Mouse (Mus musculus) G1E (cell line): ENCODE measurements around the gene Zfp940. TPM values are rescaled to one million over a fixed set of nuclear protein-coding genes. Genes with fewer than 3 reads are reported as not detected.

Source experiments
- ATAC-seq: 2 replicates; pipeline ENCODE4 v1.8.0; 2016; ENCODE audit warnings: mild to moderate bottlenecking; ENCODE audit not compliant: insufficient number of reproducible peaks, poor library complexity, low FRiP score, severe bottlenecking; ENCODE audit errors: extremely low read depth
- DNase-seq: peaks from one replicate; pipeline ENCODE4 v3.0.0; 2012; ENCODE audit warnings: low spot score
- H3K27me3 ChIP-seq: 2 replicates; pipeline ENCODE4 v1.6.1; 2012; ENCODE audit warnings: mild to moderate bottlenecking, low read length, inconsistent platforms; ENCODE audit not compliant: insufficient read depth
- H3K36me3 ChIP-seq: replicated peaks from 2 replicates; pipeline ENCODE3; 2012; ENCODE audit warnings: mild to moderate bottlenecking, inconsistent platforms
- H3K4me1 ChIP-seq: 2 replicates; pipeline ENCODE4 v1.6.1; 2012; ENCODE audit warnings: low read depth, low read length, inconsistent platforms, mixed read lengths; ENCODE audit not compliant: insufficient read depth
- H3K4me3 ChIP-seq: 2 replicates; pipeline ENCODE4 v1.5.1; 2012; ENCODE audit warnings: low read depth, mild to moderate bottlenecking, inconsistent platforms, low read length, moderate library complexity, mixed read lengths
- H3K9me3 ChIP-seq: replicated peaks from 2 replicates; pipeline ENCODE4 v1.6.1; 2012; ENCODE audit warnings: inconsistent platforms
- CTCF ChIP-seq: IDR thresholded peaks from 2 replicates; pipeline ENCODE4 v1.5.1; 2012; ENCODE audit warnings: low read depth, low read length, inconsistent platforms, mixed read lengths
- GATA1 ChIP-seq: IDR thresholded peaks from 2 replicates; pipeline ENCODE4 v1.6.1; 2012; ENCODE audit warnings: borderline replicate concordance, low read length, inconsistent platforms, mixed read lengths
- GATA2 ChIP-seq: IDR thresholded peaks from 2 replicates; pipeline ENCODE4 v1.6.1; 2012; ENCODE audit warnings: low read depth, low read length, inconsistent platforms, borderline replicate concordance
- POLR2AphosphoS5 ChIP-seq: IDR thresholded peaks from 2 replicates; pipeline ENCODE4 v1.6.1; 2012; ENCODE audit warnings: low read depth, low read length, inconsistent platforms; ENCODE audit not compliant: insufficient replicate concordance
- TAL1 ChIP-seq: conservative IDR thresholded peaks from 2 replicates; pipeline ENCODE4 v1.6.1; 2012; ENCODE audit warnings: low read depth, low read length, inconsistent platforms, mixed read lengths
- polyA plus RNA-seq: library from polyadenylated mRNA; stranded (reverse); fragments of >175 nt; gene quantifications from 2 replicates; pipeline ENCODE4 v1.2.3, GENCODE M21; 2012
- total RNA-seq, 2 experiments: library from RNA; stranded (forward) in 1 of 2; stranded (reverse) in 1 of 2; fragments of 200-1000 nt in 1 of 2; fragments of >200 nt in 1 of 2; fragmentation: Nextera tagmentation in 1 of 2; gene quantifications; 2 replicates each; pipeline ENCODE4 v1.2.3; 2014 to 2017

Gene Zfp940
- total and polyA plus RNA-seq, 3 experiments, result 0.50 to 11.1 (median 6.3) TPM

GRCm38 (mm10) chr7:29814381-29814780, 39.1 kb downstream of the Zfp940 start:
- no peak for DNase-seq
- H3K4me1 ChIP-seq, result peaks cover 32% of the 10 kb centered on the region
- H3K4me3 ChIP-seq, result no peak overlapping the region
- ATAC-seq, result no peak
- peaks cover 12% of the 10 kb centered on the region for H3K36me3 ChIP-seq
- H3K27me3 ChIP-seq, result no peaks in the 10 kb centered on the region
- H3K9me3 ChIP-seq, result no peaks in the 10 kb centered on the region
- TF ChIP-seq GATA1, result no peak
- no peak for TF ChIP-seq TAL1
- no peak for TF ChIP-seq POLR2AphosphoS5
- TF ChIP-seq CTCF, result no peak
- no peak for TF ChIP-seq GATA2

DNA sequence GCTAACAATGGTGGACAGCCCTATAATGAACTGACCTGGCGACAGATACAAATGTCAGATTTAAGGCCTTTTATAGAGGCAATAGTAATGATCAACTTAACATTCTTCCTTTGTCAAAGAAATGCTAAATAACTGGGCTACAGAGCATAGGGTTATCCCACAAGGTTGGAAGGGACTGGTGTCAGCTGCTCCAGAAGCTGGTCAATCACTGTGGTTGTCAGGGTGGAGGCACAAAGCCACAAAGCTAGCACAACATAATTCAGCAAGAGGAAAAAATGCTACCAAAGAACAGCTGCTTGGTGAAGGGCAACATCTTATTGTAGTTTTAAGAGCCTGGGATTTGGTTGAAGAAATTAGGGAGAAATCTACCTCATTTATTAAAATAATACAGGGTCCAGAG, 41.2 kb downstream of the Zfp940 start:
- Histone ChIP-seq H3K4me3 (no peak overlapping the region), H3K9me3 (no peaks in the 10 kb centered on the region), H3K27me3 (no peaks in the 10 kb centered on the region), H3K4me1 (peaks cover 15% of the 10 kb centered on the region), H3K36me3 (peaks cover 2% of the 10 kb centered on the region)
- TF ChIP-seq TAL1 (no peak), CTCF (no peak), POLR2AphosphoS5 (no peak), GATA1 (no peak), GATA2 (no peak)
- ATAC-seq (no peak), DNase-seq (no peak)

DNA sequence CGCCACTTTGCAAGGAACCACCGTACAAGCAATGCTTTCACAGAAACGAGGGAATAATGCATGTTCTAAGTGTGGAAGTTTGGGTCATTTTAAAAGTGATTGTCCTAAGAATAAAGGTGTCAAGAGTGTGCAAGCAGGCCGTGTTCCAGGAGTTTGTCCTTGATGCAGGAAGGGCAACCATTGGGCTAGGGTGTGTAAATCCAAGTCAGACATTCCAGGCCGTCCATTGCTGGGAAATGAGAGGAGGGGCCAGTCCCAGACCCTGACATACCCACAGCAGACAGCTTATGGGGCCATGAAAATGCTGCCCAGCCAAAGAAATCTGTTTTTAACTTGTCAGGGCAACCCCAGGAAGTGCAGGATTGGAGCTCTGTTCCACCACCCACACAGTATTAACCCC, 46.4 kb downstream of the Zfp940 start:
- DNase-seq (no peak), ATAC-seq (no peak)
- H3K27me3 ChIP-seq, result no peaks in the 10 kb centered on the region
- H3K36me3 ChIP-seq, result no peaks in the 10 kb centered on the region
- no peak for TF ChIP-seq CTCF
- no peaks in the 10 kb centered on the region for H3K4me1 ChIP-seq
- H3K9me3 ChIP-seq, result no peaks in the 10 kb centered on the region
- H3K4me3 ChIP-seq, result no peak overlapping the region

DNA sequence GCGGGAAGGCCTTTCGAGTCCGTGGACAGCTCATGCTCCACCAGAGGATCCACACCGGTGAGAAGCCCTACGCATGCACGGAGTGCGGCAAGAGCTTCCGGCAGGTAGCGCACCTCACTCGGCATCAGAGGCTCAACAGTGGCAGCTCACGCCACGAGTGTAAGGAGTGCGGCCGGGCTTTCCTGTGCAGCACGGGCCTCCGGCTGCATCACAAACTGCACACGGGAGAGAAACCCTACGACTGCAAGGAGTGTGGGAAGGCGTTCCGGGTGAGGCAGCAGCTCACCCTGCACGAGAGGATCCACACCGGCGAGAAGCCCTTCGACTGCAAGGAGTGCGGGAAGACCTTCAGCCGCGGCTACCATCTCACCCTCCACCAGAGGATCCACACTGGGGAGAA, 60.6 kb downstream of the Zfp940 start:
- H3K4me1 ChIP-seq, result no peaks in the 10 kb centered on the region
- peaks cover 7% of the 10 kb centered on the region for H3K9me3 ChIP-seq
- no peak for TF ChIP-seq GATA1
- TF ChIP-seq CTCF, result no peak
- no peak for TF ChIP-seq TAL1
- TF ChIP-seq GATA2, result no peak
- no peak for TF ChIP-seq POLR2AphosphoS5
- peaks cover 27% of the 10 kb centered on the region for H3K36me3 ChIP-seq
- DNase-seq (no peak), ATAC-seq (no peak)
- H3K4me3 ChIP-seq, result no peak overlapping the region
- peaks cover 4% of the 10 kb centered on the region; the same call in 1 of the 2 replicates for H3K27me3 ChIP-seq

DNA sequence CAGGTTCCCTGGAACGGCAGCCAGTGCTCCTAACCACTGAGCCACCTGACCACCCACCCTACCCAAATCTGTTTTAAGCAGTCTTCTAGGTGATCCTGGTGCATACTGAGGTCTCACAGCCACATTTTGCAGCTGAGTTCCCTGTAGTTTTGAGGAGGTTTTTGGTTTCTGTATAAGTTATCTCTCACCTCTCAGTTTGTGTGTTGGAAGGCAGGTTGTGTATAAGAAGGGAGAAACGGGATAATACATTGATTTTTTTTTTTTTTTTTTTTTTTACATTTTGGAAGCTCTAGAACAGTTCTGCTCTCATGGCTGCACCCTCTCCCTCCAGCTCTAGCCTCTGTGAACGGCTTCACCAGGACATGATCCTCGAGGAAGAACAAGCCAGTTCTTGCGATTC, 67.6 kb downstream of the Zfp940 start:
- Histone ChIP-seq H3K27me3 (no peaks in the 10 kb centered on the region), H3K9me3 (no peaks in the 10 kb centered on the region), H3K36me3 (peaks cover 27% of the 10 kb centered on the region), H3K4me3 (no peak overlapping the region), H3K4me1 (peaks cover 22% of the 10 kb centered on the region)
- DNase-seq (no peak), ATAC-seq (no peak)
- TF ChIP-seq GATA1, result no peak
- TF ChIP-seq TAL1, result no peak
- TF ChIP-seq CTCF, result no peak
- TF ChIP-seq GATA2, result no peak
- no peak for TF ChIP-seq POLR2AphosphoS5

GRCm38 (mm10) chr7:29785023-29785422, 68.4 kb downstream of the Zfp940 start:
- Histone ChIP-seq H3K9me3 (no peaks in the 10 kb centered on the region), H3K4me3 (no peak overlapping the region), H3K36me3 (peaks cover 23% of the 10 kb centered on the region), H3K27me3 (no peaks in the 10 kb centered on the region), H3K4me1 (peaks cover 22% of the 10 kb centered on the region)
- TF ChIP-seq POLR2AphosphoS5, result no peak
- no peak for TF ChIP-seq GATA2
- TF ChIP-seq TAL1, result no peak
- no peak for TF ChIP-seq CTCF
- TF ChIP-seq GATA1, result no peak
- DNase-seq, result no peak
- ATAC-seq, result no peak

GRCm38 (mm10) chr7:29783871-29784551, 69.5 kb downstream of the Zfp940 start, which contains the start of gene Zfp30:
Gene Zfp30 (plus strand): TSS chr7:29783998.
- ATAC-seq, result peak; percentile 62
- no peaks in the 10 kb centered on the region for H3K9me3 ChIP-seq
- DNase-seq, result peak; percentile 74
- no peaks in the 10 kb centered on the region for H3K27me3 ChIP-seq
- peak within 1 kb of the TSS; percentile 87 for H3K4me3 ChIP-seq
- peaks cover 19% of the 10 kb centered on the region for H3K36me3 ChIP-seq
- TF ChIP-seq GATA1, result no peak
- H3K4me1 ChIP-seq, result peaks cover 22% of the 10 kb centered on the region

Other genes starting within 250 kb of the Zfp940 start
- gene Catsperg2, start 126.6 kb downstream of the Zfp940 start, total RNA-seq (2014; fragmentation: Nextera tagmentation), result 2.1 and 2.5 TPM in 2 replicates
- gene Catsperg2, start 126.6 kb downstream of the Zfp940 start, total RNA-seq (2017), result 0.17 and 0.49 TPM in 2 replicates
- gene Catsperg2, start 126.6 kb downstream of the Zfp940 start, polyA plus RNA-seq, result 0.06 and 0.07 TPM in 2 replicates
- gene Zfp84, start 85.1 kb downstream of the Zfp940 start, total RNA-seq (2014; fragmentation: Nextera tagmentation), result 22.1 and 24.8 TPM in 2 replicates
- 16.8 and 17.8 TPM in 2 replicates for gene Zfp84, start 85.1 kb downstream of the Zfp940 start, total RNA-seq (2017)
- 1.1 and 2.5 TPM in 2 replicates for gene Zfp84, start 85.1 kb downstream of the Zfp940 start, polyA plus RNA-seq
- 7.4 and 8.1 TPM in 2 replicates for gene Zfp30, start 69.7 kb downstream of the Zfp940 start, total RNA-seq (2014; fragmentation: Nextera tagmentation)
- gene Zfp30, start 69.7 kb downstream of the Zfp940 start, total RNA-seq (2017), result 1.7 and 2.0 TPM in 2 replicates
- 1.8 TPM in 2 replicates for gene Zfp30, start 69.7 kb downstream of the Zfp940 start, polyA plus RNA-seq
- 12.5 and 13.2 TPM in 2 replicates for gene Zfp790, start 37.6 kb downstream of the Zfp940 start, total RNA-seq (2014; fragmentation: Nextera tagmentation)
- gene Zfp790, start 37.6 kb downstream of the Zfp940 start, total RNA-seq (2017), result 12.2 and 12.7 TPM in 2 replicates
- 0.59 and 0.75 TPM in 2 replicates for gene Zfp790, start 37.6 kb downstream of the Zfp940 start, polyA plus RNA-seq
- 8.8 and 11.3 TPM in 2 replicates for gene Zfp420, start 6.3 kb upstream of the Zfp940 start, total RNA-seq (2014; fragmentation: Nextera tagmentation)
- gene Zfp420, start 6.3 kb upstream of the Zfp940 start, total RNA-seq (2017), result 4.5 and 5.2 TPM in 2 replicates
- 0.24 and 0.36 TPM in 2 replicates for gene Zfp420, start 6.3 kb upstream of the Zfp940 start, polyA plus RNA-seq
- 10.6 and 12.6 TPM in 2 replicates for gene Zfp27, start 52.9 kb upstream of the Zfp940 start, total RNA-seq (2014; fragmentation: Nextera tagmentation)
- 9.0 and 10.2 TPM in 2 replicates for gene Zfp27, start 52.9 kb upstream of the Zfp940 start, total RNA-seq (2017)
- gene Zfp27, start 52.9 kb upstream of the Zfp940 start, polyA plus RNA-seq, result 0.23 and 0.27 TPM in 2 replicates
- 0.44 TPM in 1 of 2 replicates, not detected in the other for gene Zfp383, start 54.6 kb upstream of the Zfp940 start, total RNA-seq (2014; fragmentation: Nextera tagmentation)
- 1.6 and 2.2 TPM in 2 replicates for gene Zfp383, start 54.6 kb upstream of the Zfp940 start, total RNA-seq (2017)
- gene Zfp383, start 54.6 kb upstream of the Zfp940 start, polyA plus RNA-seq, result 0.04 and 0.08 TPM in 2 replicates
- gene Zfp74, start 100.4 kb upstream of the Zfp940 start, total RNA-seq (2014; fragmentation: Nextera tagmentation), result 24.2 and 26.9 TPM in 2 replicates
- gene Zfp74, start 100.4 kb upstream of the Zfp940 start, total RNA-seq (2017), result 5.6 and 7.8 TPM in 2 replicates
- gene Zfp74, start 100.4 kb upstream of the Zfp940 start, polyA plus RNA-seq, result 9.8 and 13.7 TPM in 2 replicates
- 18.6 and 22.0 TPM in 2 replicates for gene Zfp568, start 130.3 kb upstream of the Zfp940 start, total RNA-seq (2014; fragmentation: Nextera tagmentation)
- 24.4 and 26.2 TPM in 2 replicates for gene Zfp568, start 130.3 kb upstream of the Zfp940 start, total RNA-seq (2017)
- gene Zfp568, start 130.3 kb upstream of the Zfp940 start, polyA plus RNA-seq, result 3.9 and 5.1 TPM in 2 replicates
- not detected in 2 replicates for gene Zfp14, start 197.7 kb upstream of the Zfp940 start, total RNA-seq (2014; fragmentation: Nextera tagmentation)
- 0.05 and 0.17 TPM in 2 replicates for gene Zfp14, start 197.7 kb upstream of the Zfp940 start, total RNA-seq (2017)
- gene Zfp14, start 197.7 kb upstream of the Zfp940 start, polyA plus RNA-seq, result not detected in 2 replicates
- gene Zfp82, start 219.2 kb upstream of the Zfp940 start, total RNA-seq (2014; fragmentation: Nextera tagmentation), result 2.7 and 5.9 TPM in 2 replicates
- gene Zfp82, start 219.2 kb upstream of the Zfp940 start, total RNA-seq (2017), result 3.5 and 4.2 TPM in 2 replicates
- 0.17 and 0.25 TPM in 2 replicates for gene Zfp82, start 219.2 kb upstream of the Zfp940 start, polyA plus RNA-seq
- 0.90 TPM in 1 of 2 replicates, not detected in the other for gene Gm26920, start 236.7 kb upstream of the Zfp940 start, total RNA-seq (2014; fragmentation: Nextera tagmentation)
- gene Gm26920, start 236.7 kb upstream of the Zfp940 start, total RNA-seq (2017), result not detected in 2 replicates
- gene Gm26920, start 236.7 kb upstream of the Zfp940 start, polyA plus RNA-seq, result not detected in 2 replicates
- gene Zfp566, start 236.9 kb upstream of the Zfp940 start, total RNA-seq (2014; fragmentation: Nextera tagmentation), result 5.6 and 7.5 TPM in 2 replicates
- 2.0 and 2.8 TPM in 2 replicates for gene Zfp566, start 236.9 kb upstream of the Zfp940 start, total RNA-seq (2017)
- 1.8 TPM in 2 replicates for gene Zfp566, start 236.9 kb upstream of the Zfp940 start, polyA plus RNA-seq
- gene Zfp260, start 241.1 kb upstream of the Zfp940 start, total RNA-seq (2014; fragmentation: Nextera tagmentation), result 29.5 and 36.0 TPM in 2 replicates
- gene Zfp260, start 241.1 kb upstream of the Zfp940 start, total RNA-seq (2017), result 22.9 and 24.6 TPM in 2 replicates
- 0.15 and 0.30 TPM in 2 replicates for gene Zfp260, start 241.1 kb upstream of the Zfp940 start, polyA plus RNA-seq